Mouse (Mus musculus): ENCODE measurements at regions not wholly inside any gene's neighbourhood (a gene's known extent, or its start where the extent isn't known, plus 50 kb on each side); places are given as distances from the start of the nearest gene placed in this dataset.

DNA sequence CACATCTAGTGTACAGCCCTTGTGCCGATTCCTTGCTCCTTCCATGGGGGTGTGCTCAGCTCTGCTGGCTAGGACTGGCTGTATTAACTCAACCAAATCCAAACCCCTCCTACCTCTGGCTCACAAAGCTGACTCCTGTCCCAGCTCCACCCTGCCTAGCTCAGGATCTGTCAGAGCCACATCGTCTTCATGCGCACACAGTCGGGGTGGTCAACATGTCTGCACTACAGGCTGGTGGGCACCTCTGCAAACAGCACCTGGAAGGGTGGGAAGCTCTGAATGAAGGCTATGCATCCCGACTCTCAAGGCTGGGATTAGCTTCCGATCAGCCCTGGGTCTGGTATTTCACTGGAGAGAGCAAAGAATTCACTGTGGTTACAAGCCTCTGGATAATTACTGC lies 220.4 kb downstream of the 3110018I06Rik start:
- ATAC-seq (ENCODE audit: low FRiP score): no peak
- H3K9me3 ChIP-seq (replicated peaks): 0 out of 2 replicates have a peak, but pooled peaks cover 4% of the 10 kb centered on the region
- H3K4me2 ChIP-seq (replicated peaks): no peak overlapping the region
- no peaks in the 10 kb centered on the region for H3K36me3 ChIP-seq
- peaks cover 23% of the 10 kb centered on the region for H3K4me1 ChIP-seq
- no peak overlapping the region for H3K9ac ChIP-seq
- no peak overlapping the region for H3K4me3 ChIP-seq
- H3K27ac ChIP-seq: no peak overlapping the region
- 86% methylated on average over 6 of the region's 6 CpGs for WGBS
- no peaks in the 10 kb centered on the region for H3K27me3 ChIP-seq

DNA sequence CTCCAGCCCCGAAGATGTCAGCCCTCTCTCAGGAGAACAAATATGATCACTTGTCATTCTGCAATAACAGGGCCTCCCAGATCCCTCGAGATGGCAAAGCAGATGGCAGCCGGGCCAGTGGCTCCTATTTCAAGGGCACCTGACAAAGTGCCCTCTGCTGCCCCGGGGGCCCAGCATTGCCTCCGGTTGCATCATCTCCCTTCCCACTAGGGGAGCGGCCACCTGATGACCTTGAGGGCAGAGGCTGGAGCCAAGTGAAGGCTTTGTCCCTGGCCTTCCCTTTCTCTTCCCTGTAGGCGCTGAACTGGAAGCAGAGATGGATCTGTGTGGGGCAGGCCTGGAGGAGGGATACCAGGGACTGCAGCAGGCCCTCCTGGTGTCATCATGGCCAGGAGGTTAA lies 222.6 kb downstream of the 3110018I06Rik start:
- 50% methylated on average over 7 of the region's 7 CpGs for WGBS
- no peak overlapping the region for H3K4me2 ChIP-seq (replicated peaks)

DNA sequence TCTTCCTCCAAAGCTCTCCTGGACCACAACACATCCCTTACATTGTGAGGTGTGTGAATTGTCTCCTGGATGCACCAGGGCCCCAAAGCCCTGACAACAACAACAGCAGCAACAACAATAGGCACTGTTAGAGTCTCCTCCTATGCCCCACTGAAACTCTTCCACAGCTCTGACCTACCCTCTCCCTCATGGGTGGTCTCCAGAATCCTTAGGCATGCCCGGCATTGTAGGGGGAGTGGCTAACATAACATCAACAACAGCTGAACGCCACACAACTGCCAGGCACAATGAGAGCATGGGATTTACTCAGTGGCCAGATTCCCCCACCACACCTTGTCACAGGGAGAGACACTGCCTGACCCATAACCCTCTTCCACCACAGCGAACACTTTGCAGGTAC lies 223.2 kb downstream of the 3110018I06Rik start:
- H3K27me3 ChIP-seq: no peaks in the 10 kb centered on the region; the same call in 1 of the 2 replicates
- ATAC-seq (ENCODE audit: low FRiP score): no peak
- H3K4me2 ChIP-seq (replicated peaks): no peak overlapping the region
- no peak overlapping the region for H3K4me3 ChIP-seq
- H3K36me3 ChIP-seq: no peaks in the 10 kb centered on the region
- H3K9ac ChIP-seq: no peak overlapping the region
- peaks cover 23% of the 10 kb centered on the region for H3K4me1 ChIP-seq
- H3K9me3 ChIP-seq (replicated peaks): 0 out of 2 replicates have a peak, but pooled peaks cover 4% of the 10 kb centered on the region
- 52% methylated on average over 3 of the region's 3 CpGs for WGBS
- no peak overlapping the region for H3K27ac ChIP-seq

More for the DNA sequence above, 222.6 kb downstream of the 3110018I06Rik start:
- Histone ChIP-seq H3K4me3 (no peak overlapping the region), H3K9me3 (replicated peaks) (0 out of 2 replicates have a peak, but pooled peaks cover 4% of the 10 kb centered on the region), H3K4me1 (peaks cover 23% of the 10 kb centered on the region), H3K27me3 (no peaks in the 10 kb centered on the region; the same call in 1 of the 2 replicates), H3K9ac (no peak overlapping the region), H3K36me3 (no peaks in the 10 kb centered on the region), H3K27ac (no peak overlapping the region)
- ATAC-seq (ENCODE audit: low FRiP score): no peak

DNA sequence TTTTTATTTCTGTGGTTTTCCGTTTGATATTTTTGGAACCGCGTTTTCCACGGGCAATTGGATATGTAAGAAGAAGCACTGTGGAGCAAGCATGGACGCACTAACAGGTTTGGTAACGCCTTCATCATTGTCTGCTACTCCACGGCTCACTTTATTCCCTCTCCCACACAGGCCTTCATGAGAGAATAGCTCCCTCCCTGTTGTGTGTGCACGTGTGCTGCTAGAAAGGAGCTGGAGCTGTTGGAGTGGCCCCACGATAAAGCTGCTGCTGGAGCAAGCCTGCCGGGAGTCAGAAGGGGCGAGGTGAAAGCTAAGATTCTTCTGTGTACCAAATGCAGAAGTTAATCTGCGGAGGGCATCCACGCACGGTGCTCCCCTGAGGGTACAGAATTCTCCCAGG lies 224.8 kb downstream of the 3110018I06Rik start:
- H3K4me3 ChIP-seq: no peak overlapping the region
- no peak overlapping the region for H3K9ac ChIP-seq
- no peak overlapping the region for H3K4me2 ChIP-seq (replicated peaks)
- no peaks in the 10 kb centered on the region for H3K9me3 ChIP-seq (replicated peaks)
- ATAC-seq (ENCODE audit: low FRiP score): no peak
- 54% methylated on average over 14 of the region's 14 CpGs for WGBS
- H3K4me1 ChIP-seq: peaks cover 29% of the 10 kb centered on the region
- H3K27me3 ChIP-seq: no peaks in the 10 kb centered on the region; the same call in 1 of the 2 replicates
- no peak overlapping the region for H3K27ac ChIP-seq
- H3K36me3 ChIP-seq: no peaks in the 10 kb centered on the region

GRCm38 (mm10) chr12:107714846-107715245 lies 226.4 kb downstream of the 3110018I06Rik start:
- no peak for ATAC-seq (ENCODE audit: low FRiP score)

DNA sequence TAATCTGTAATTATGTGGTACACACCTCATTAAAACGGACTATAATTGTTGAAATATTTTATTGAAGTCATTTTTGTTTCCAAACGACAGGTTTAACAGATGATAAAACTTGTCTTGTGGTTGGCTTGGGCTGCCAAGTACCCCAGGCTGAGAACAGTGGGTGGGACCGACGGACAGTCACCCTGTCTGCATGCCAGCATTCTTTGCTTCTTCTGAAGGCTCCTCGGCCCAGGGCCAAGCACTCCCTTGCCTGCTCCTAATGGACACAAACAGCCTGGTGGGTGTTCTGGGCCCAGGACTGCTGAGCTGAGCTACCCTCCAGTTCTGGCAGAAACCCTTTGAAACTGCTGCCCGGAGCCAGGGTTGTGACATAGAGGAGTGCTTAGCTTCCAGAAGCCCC lies 227.4 kb downstream of the 3110018I06Rik start:
- H3K4me1 ChIP-seq: peaks cover 24% of the 10 kb centered on the region
- no peak overlapping the region for H3K4me2 ChIP-seq (replicated peaks)
- no peaks in the 10 kb centered on the region for H3K9me3 ChIP-seq (replicated peaks)
- H3K27ac ChIP-seq: no peak overlapping the region
- 73% methylated on average over 6 of the region's 6 CpGs for whole genome bisulfite sequencing
- H3K4me3 ChIP-seq: no peak overlapping the region
- no peak overlapping the region for H3K9ac ChIP-seq
- no peak for ATAC-seq (ENCODE audit: low FRiP score)
- no peaks in the 10 kb centered on the region; the same call in 1 of the 2 replicates for H3K27me3 ChIP-seq
- H3K36me3 ChIP-seq: no peaks in the 10 kb centered on the region

More at GRCm38 (mm10) chr12:107714846-107715245, 226.4 kb downstream of the 3110018I06Rik start:
- H3K4me2 ChIP-seq (replicated peaks): no peak overlapping the region
- H3K9me3 ChIP-seq (replicated peaks): no peaks in the 10 kb centered on the region
- H3K4me3 ChIP-seq: no peak overlapping the region
- WGBS: 83% methylated on average over 2 of the region's 2 CpGs
- H3K36me3 ChIP-seq: no peaks in the 10 kb centered on the region
- H3K27ac ChIP-seq: no peak overlapping the region
- H3K9ac ChIP-seq: no peak overlapping the region
- peaks cover 30% of the 10 kb centered on the region for H3K4me1 ChIP-seq
- no peaks in the 10 kb centered on the region; the same call in 1 of the 2 replicates for H3K27me3 ChIP-seq

DNA sequence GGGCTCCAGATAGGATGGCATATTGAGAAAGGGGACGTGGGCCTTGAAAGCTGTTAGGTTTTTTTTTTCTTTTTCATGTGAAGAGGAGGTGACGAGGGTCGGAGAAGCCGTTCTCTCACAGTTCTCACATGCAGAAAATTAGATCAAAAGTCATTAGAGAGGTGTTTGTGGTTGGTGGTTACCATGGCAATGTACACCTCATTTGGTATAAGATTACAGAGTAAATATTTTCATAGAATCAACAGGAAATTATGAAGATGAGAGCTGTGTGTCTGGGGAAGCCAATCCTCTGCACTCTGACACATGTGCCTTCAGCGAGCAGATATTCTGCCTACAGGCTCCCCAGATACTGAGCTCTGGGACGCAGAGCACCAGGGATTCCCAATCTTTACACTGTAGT lies 232.5 kb downstream of the 3110018I06Rik start:
- WGBS: 80% methylated on average over 6 of the region's 6 CpGs
- no peaks in the 10 kb centered on the region; the same call in 1 of the 2 replicates for H3K27me3 ChIP-seq
- no peaks in the 10 kb centered on the region for H3K36me3 ChIP-seq
- no peak overlapping the region for H3K9ac ChIP-seq
- no peak for ATAC-seq (ENCODE audit: low FRiP score)
- H3K9me3 ChIP-seq (replicated peaks): no peaks in the 10 kb centered on the region
- no peak overlapping the region for H3K27ac ChIP-seq
- H3K4me3 ChIP-seq: no peak overlapping the region
- no peak overlapping the region for H3K4me2 ChIP-seq (replicated peaks)
- peaks cover 29% of the 10 kb centered on the region for H3K4me1 ChIP-seq

DNA sequence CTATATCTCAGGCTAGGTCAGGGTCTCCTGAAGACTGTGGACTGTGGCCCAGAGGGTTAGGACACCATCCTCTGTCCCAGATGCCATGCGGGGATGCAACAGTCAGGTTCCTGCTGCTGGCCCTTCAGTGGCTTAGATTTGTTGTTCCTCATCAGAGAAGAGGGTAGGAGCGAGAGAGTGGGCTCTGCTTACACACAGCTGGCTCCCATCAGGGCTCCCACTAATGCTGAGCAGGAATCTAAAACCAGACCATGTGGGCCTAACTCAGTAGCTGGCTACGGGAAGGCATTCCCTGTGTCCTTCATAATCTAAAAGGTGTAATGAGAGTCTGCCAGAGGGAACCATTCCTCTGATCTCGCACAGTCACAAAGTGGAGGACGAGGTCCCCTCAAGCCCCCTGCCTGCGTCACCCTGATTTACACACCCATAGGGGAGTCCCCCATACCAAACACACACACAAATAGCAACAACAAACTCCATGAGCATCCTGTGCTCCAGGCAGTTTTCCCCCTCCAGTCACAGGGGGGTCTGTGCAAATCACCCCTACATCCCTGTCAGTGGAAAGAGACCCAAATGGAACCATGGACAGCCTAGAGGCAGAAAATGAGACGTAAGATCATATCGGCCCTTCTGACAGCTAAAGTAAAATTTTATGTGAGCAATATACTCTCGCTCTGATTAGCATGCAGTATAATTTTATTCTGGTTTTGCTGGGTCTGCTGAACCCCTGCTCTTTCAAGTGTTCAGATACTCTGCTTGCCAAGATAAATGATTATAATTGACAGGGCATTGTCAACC lies 234.8 kb downstream of the 3110018I06Rik start:
- H3K9me3 ChIP-seq (replicated peaks): no peaks in the 10 kb centered on the region
- 70% methylated on average over 9 of the region's 9 CpGs for WGBS

DNA sequence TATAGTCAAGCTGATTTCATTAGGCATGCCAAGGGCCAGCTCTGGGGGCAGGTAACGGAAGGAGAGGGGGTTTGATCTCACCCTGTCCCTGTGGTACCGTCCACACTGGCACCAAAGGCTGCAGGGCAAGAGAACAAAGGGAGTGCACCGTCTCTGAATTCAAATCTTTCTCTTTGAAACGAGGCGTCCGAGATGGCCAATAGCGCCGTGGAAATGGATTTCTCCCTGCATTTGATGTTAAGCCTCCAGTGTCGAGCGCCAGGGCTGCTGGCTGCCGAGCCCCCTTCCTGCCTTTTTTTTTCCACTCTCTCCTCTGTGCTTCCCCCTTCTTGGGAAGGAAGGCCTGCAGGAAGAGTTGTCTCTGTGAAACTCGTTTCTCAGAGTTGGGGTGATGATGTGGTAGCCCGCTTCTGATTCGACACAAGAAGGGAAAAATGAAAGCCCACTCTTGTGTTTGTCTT lies 235.5 kb downstream of the 3110018I06Rik start:
- WGBS: 43% methylated on average over 14 of the region's 14 CpGs
- Histone ChIP-seq H3K4me3 (no peak overlapping the region), H3K9ac (no peak overlapping the region), H3K9me3 (replicated peaks) (no peaks in the 10 kb centered on the region), H3K4me1 (peaks cover 22% of the 10 kb centered on the region), H3K27me3 (no peaks in the 10 kb centered on the region), H3K36me3 (no peaks in the 10 kb centered on the region), H3K27ac (peak overlapping the region; percentile 8; the same call in 1 of the 2 replicates), H3K4me2 (replicated peaks) (no peak overlapping the region)
- ATAC-seq (ENCODE audit: low FRiP score): no peak

More for the DNA sequence above, 234.8 kb downstream of the 3110018I06Rik start:
- Histone ChIP-seq H3K36me3 (no peaks in the 10 kb centered on the region), H3K4me1 (peaks cover 22% of the 10 kb centered on the region), H3K27ac (no peak overlapping the region), H3K4me3 (no peak overlapping the region), H3K9ac (no peak overlapping the region), H3K27me3 (no peaks in the 10 kb centered on the region), H3K4me2 (replicated peaks) (no peak overlapping the region)
- ATAC-seq (ENCODE audit: low FRiP score): no peak

DNA sequence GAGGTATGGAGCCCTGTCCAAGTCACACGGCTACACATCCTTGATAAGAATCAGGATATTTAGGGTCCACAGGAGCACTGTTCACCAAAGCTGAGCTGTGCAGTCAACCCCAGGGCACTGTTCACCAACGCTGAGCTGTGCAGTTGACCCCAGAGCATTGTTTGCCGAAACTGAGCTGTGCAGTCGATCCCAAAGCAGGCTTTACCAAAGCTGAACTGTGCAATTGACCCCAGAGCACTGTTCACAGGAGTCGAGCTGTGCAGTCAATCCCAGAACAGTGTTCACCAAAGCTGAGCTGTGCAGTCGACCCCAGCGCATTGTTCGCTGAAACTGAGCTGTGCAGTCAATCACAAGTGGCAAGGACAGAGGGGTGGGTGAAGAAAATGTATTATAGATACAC lies 236.0 kb downstream of the 3110018I06Rik start:
- Histone ChIP-seq H3K27me3 (no peaks in the 10 kb centered on the region), H3K9ac (no peak overlapping the region), H3K4me3 (no peak overlapping the region), H3K36me3 (no peaks in the 10 kb centered on the region), H3K4me1 (peaks cover 22% of the 10 kb centered on the region), H3K27ac (0 out of 2 replicates have a peak overlapping the region, but pooled peaks have one; percentile 8), H3K4me2 (replicated peaks) (no peak overlapping the region), H3K9me3 (replicated peaks) (no peaks in the 10 kb centered on the region)
- peak; percentile 48; the same call in 1 of the 2 replicates for ATAC-seq (ENCODE audit: low FRiP score)
- 27% methylated on average over 8 of the region's 8 CpGs for WGBS

DNA sequence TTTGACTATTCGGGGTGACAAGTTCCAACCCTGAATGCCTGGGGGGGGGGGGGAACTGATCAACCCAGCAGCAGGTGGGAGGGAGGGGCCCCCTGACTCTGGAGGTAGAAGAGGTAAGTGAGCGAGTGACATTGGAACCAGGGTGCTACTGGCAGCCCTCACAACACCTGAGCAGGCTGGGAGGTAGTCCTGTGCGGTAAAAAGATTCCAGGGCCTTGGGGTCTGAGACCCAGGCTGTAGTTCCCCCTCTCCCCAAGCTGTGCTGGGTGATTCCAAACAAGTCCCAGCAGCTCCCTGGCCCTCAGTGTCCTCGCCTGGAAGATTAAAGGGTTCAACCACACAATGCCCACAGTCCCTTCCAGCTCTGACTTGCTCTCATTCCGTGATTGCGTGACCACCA lies 240.4 kb downstream of the 3110018I06Rik start:
- no peaks in the 10 kb centered on the region for H3K27me3 ChIP-seq
- no peaks in the 10 kb centered on the region for H3K36me3 ChIP-seq
- H3K9ac ChIP-seq: no peak overlapping the region
- H3K4me2 ChIP-seq (replicated peaks): no peak overlapping the region
- peaks cover 7% of the 10 kb centered on the region for H3K4me1 ChIP-seq
- 82% methylated on average over 6 of the region's 6 CpGs for WGBS
- H3K4me3 ChIP-seq: no peak overlapping the region
- 0 out of 2 replicates have a peak, but pooled peaks cover 3% of the 10 kb centered on the region for H3K9me3 ChIP-seq (replicated peaks)
- ATAC-seq (ENCODE audit: low FRiP score): no peak
- no peak overlapping the region for H3K27ac ChIP-seq

DNA sequence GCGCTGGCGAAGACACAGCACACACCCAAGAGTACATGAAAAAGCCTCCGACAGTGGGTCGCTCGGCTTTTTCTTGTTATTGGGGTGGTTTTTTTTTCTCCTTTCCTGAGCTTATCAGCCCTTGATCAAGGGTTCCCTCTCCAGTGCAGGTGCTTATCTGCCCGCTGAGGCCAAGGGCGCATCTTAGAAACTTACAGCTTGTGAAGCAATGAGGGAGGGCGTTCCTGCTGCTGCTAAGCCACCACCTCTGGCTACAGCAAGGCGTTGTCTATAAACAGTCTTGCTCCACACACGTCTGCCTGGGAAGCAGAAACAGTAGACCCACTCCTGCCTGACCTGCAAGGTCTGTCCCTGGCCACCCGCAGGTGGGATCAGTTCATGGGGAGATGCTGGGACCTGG lies 240.9 kb downstream of the 3110018I06Rik start:
- Histone ChIP-seq H3K9ac (no peak overlapping the region), H3K27ac (no peak overlapping the region), H3K4me3 (no peak overlapping the region), H3K4me2 (replicated peaks) (no peak overlapping the region), H3K4me1 (peaks cover 3% of the 10 kb centered on the region), H3K9me3 (replicated peaks) (0 out of 2 replicates have a peak, but pooled peaks cover 3% of the 10 kb centered on the region), H3K27me3 (no peaks in the 10 kb centered on the region), H3K36me3 (no peaks in the 10 kb centered on the region)
- WGBS: 87% methylated on average over 11 of the region's 11 CpGs
- ATAC-seq (ENCODE audit: low FRiP score): no peak

Data from hindbrain, embryonic 12.5 days (tissue).